Mouse (Mus musculus) cerebellum, adult (tissue): ENCODE measurements around the gene Minpp1.
A peak's percentile ranks its signal among the peaks of the same experiment; 100 is the strongest.

Experiments used
- ATAC-seq: cut with Nextera tagmentation; 2 replicates; pipeline ENCODE4 v1.9.2; 2017; ENCODE audit warnings: mild to moderate bottlenecking, moderate library complexity, mixed read lengths; ENCODE audit not compliant: insufficient number of reproducible peaks, low FRiP score, low TSS enrichment

The Minpp1 gene

DNA sequence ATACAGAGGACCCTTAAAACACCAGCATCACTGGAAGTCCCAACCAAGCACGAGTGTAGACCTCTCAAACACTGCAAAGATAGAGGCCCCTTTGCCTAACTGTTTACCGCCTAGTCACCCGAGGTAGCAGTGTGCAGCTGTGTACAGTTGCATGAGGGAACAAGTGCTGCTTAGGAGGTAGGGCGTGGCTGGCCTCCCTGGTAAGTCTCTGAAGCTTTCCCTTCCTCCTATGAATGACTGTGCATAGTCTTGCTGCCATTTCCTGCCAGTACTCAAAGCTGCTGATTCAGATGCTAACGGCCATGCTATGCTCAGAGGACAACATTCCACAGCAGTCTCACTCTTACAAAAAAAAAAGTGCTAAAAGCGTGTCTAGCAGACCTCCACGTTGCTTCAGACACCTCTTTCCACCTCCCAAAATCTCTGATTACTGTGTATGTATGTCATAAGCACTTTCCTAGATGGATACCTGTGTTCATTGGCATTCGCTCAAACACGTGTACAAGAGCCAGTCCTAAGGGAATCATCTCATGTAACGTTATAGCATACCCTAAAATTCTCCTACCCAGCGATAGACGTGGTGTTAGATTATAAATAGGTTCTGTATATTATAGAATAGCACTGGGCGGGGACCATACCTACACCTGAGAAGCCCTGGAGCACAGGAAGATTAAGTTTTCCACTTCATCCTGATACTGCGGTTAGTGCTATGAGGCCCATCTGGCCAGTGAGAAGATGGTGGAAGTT lies 38.4 kb downstream of the Minpp1 start:
- no peak for ATAC-seq

DNA sequence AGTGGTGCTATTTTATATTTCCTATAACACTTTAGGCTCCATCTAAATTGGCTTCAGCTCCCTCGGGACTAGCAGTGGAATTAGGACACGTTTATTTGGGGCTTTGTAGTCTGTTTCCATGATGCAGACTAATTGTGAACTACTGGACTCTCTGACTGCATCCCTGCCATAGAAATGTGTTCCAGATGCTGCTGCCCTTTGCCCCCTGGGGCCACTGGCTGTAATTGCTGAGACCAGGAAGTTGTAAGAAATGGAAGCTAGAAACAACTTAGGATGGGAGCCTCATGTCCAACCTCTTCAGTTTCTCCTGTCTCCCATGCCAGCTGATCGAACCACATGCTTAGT lies 38.9 kb downstream of the Minpp1 start:
- ATAC-seq, result no peak

DNA sequence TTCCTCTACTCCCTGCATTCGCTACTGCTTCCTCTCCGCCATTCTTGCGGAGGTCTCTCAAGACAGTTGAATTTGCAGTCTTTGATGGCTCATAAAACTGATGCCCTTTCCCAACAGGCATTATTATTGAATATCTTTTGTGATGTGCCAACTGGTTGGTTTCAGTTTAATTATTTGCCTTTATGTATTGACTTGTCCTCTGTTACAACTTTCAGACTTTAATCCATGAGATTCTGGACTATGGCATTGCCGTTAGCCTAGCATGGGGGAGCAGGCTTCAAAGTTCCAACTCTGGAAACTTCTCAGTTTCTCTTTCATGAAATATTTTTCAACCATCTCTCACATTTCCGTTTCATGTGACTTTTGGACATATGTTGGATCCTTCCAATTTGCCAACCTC lies 41.6 kb downstream of the Minpp1 start:
- no peak for ATAC-seq

DNA sequence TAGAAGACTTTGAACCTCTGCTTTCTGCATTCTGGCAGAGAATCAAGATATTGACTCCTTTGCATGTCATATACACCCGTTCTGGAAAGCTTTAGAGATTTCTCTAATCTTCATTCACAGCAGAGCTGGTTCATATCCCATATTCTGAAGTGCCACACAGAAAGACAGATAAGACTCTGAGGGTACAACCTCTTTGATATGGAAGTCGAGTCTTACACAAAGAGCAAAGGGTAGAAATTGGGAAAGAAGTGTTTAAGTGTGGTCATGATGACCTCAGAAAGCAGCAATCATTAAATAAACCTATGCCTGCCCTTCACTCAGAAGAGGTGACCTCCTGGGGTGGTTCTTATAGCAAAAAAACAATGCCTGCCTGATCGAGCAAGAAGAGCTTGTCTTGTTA lies 43.2 kb downstream of the Minpp1 start:
- no peak for ATAC-seq

DNA sequence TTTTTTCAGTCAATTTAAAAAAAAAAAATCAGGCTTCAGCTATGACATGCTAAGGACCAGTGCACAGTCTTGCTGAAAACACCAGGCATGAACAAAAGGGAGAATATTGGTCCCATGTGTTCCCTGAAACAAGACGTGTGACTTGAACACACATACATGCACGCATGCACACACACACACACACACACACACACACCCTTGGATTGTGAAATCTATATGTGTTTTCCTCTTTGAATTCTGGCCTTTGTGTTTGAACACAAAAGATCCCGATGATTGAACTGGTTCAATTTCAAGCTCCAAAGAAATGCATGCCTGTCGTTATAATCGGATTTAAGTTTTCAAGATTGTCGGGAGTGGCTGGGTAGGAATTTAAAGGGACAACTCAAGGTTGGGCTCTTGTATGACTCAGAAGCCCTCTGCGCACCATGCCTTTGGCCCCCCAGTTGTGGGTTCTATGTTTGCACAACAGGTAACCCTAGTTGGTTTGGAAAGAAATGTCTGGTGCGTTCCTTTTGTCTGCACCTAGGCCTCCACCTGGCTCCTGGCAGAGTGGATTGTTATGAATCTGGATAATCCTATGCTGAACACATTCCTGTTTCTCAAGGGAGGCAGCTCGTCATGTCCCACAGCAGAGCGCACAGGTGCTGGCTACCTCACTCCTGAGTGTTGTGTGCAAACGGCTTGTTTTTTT lies 43.8 kb downstream of the Minpp1 start:
- no peak for ATAC-seq

DNA sequence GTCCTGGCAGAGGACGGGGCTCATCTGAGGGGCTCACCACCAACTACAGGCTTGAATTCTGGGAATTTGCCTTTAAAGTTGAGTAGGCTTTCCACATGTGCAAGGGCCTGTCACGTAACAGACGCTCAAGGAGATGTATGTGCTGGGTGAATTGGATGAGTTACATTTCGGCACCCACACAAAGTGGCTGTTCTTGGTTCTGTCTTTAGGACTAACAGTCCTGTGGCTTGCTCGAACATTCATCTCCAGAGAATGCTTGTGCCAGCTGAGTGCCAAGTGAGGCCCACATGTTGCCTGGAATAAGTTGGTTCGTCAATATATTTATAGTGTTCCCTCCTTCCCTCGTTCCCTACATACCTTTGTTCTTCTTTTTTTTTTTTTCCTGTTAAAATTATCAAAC lies 44.7 kb downstream of the Minpp1 start:
- no peak for ATAC-seq

DNA sequence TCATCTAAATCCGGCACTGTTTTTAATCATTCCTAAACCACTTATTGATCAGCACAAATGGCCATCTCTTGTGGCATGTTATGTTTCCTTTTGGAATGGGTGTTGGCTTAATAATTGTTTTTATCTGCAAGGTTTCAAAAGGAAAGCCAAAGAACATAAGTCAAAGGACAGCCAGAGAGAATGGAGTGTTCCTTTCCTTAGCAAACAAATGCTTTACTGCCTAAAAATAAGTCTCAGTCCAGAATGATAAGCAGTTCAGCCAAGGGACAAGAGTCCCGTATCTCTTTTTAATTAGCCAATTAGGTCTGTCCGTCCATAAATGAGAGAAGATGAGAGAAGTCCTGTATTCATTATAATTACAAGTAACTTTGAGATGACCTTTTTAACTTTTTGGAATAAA lies 46.8 kb downstream of the Minpp1 start:
- ATAC-seq, result no peak

DNA sequence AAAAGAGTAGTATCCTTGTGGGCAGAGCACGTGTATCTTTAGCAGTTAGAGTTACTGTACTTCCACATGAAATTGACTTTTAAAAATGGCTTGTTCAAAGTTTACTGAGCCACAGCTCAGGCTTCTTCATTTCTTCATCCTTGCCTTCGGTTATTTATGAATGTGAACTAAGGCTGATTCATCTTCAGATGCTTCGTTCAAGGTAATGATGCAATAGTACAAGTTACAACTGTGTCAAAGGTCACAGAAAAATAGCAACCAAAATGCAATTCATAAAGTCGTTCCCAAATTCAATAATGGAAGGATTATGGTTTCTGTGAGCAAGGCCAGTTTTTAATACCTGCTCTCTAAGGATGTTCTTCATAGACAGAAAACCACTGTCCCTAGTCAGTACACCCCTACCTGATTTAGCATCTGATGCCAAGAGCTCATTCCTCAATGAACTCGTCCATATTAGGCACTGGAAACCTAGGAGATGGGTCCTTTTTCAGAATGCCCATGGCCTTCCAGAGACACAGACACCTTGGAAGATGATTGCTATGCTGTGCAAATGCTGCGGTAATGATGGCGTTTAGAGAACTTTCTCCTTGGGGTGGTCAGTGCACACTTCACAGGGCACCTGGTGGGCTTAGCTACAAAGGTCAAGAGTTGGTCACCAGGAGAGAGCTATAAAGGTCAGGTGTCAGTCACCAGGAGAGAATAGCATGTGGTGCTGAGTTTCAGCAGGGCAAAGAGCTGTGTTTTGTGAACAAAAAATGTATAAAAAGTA lies 47.4 kb downstream of the Minpp1 start:
- no peak for ATAC-seq

DNA sequence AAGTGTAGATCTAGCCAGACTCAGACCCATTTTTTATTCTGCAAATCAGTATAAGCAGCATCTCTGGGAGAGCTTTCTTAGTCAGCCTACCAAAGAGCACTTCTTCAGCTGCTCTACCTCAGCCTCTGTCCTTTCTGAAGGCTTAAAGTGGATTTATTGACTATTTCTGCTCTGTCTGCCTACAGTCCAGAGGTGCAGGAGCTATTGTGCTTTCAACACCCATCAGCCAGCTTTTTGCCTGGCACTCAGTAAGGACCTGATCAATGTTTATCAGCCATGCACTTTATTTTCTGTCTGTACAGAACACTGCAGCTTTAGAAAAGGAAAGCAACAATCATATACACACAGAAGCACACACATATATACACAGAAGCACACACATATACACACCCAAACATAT lies 49.3 kb downstream of the Minpp1 start:
- ATAC-seq, result no peak

DNA sequence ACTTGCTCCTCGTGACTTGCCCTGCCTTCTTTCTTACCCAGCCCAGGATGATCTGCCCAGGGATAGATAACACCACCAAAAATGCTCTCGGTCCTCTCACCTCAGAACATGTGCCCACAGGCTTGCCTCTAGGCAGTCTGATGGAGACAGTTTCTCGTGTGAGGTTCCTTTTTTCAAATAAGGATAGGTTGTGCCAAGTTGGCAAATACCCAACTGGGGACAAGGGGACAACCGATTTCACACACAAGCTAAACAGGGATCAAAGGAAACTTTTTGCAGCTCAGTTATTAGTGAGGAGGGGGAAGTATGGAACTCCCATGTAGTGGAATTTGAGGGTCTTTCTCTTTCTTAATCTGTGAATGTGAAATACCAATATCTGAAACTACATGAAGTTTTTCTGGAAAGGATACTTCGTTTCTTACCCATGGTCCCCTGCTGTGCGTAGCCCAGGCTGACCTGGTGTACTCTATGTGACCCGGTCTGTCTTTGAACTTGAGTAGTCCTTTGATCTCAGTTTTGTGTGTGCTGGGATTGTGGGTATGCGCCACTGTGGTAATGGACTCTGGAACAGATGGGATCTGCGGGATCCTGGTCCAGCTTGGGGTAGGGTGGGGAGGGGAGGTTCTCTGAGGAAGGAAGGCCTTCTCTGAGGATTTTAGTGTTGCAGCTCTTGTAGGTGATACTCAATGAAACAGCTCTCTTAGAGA lies 57.4 kb downstream of the Minpp1 start:
- ATAC-seq, result no peak

DNA sequence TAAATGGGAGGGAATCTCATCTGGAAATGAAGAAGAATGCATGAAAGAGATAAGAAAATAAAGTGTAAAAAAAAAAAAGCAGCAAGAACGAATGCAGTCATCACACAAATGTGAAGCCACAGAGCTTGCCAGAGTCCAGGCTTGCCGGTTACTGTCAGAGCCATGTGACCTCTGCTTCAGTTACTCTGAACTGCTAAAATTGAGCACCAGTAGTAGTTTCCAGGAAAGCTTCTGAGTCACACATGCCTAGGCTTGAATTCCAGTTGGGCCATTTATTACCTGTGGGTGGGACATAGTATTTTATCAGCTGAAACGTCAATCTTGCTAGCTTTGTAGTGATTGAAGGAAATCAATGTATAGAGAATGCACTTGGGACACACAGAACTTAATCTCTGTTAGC lies 61.8 kb downstream of the Minpp1 start:
- no peak for ATAC-seq

DNA sequence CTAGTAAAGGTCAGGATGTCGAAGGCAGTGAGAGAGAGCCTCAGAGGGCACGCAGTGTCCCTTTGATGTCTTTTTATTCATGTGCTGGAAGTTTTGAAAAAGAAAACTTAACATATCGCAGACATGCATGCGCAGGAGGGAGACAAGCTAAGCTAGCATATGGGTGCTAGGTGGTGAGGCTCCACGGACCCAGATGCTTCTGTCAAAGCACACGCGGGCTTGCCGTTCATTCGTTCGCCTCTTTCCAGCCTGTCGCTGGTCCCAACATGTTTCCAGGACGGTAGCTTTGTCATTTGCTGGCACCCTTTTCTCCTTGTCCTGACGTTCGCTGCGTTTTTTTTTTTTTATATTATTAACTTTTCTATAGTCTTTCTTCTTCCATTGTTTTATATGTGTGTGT lies 62.6 kb downstream of the Minpp1 start:
- ATAC-seq, result no peak

DNA sequence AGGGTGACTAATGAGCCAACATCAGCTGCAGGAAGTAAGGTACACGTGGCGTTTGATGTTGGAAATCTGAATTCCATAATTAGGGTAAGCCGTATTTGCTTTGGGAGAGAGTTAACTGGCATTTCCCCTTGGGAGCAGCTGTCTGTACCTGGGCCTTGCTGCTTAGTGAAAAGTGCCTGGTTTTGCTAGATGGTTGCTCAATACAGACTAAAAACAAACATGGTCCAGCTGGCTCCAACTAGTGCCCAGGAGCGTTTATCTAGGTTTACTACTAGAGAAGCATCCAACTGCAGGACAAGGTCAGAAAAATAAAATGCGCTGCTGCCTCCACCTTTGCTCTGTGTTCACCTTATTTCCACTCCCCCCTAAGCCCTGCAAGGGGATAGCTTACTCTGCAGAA lies 64.9 kb downstream of the Minpp1 start:
- no peak for ATAC-seq

DNA sequence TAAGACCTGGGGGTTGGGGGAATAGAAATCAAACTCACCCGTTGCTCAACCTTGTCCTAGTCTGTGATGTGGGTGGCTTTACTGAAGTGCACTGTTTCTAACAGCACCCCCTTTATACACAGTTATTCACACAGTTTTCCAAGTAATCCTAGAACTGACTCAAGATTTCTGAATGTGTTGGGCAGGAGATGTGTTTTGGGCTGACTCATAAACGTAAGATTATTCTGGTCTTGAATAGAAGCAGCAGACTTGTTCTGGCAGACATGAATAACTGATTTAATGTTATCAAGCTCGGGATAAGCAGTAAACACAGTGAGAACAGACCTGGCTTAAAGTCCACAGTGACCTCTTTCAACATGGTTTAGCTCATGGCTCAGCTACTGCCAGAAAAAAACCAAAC lies 65.9 kb downstream of the Minpp1 start:
- ATAC-seq, result no peak

DNA sequence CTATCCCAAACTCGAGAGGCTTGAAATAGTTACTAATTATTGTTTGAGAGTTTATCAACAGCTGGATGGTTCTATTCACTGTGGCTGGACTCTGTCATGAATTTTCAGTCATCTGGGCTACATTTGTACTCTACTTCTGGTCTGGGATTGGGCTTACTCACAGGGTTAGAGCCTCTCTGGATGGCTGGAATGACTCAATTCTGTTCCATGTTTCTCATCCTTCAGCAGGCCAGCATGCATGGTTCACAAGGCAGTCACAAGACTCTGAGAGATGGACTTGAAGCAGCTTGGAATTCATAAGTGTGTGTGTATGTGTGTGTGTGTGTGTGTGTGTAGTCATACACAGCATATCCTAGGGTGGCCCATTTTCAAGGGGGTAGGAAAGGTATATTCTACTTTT lies 66.5 kb downstream of the Minpp1 start:
- ATAC-seq, result no peak

DNA sequence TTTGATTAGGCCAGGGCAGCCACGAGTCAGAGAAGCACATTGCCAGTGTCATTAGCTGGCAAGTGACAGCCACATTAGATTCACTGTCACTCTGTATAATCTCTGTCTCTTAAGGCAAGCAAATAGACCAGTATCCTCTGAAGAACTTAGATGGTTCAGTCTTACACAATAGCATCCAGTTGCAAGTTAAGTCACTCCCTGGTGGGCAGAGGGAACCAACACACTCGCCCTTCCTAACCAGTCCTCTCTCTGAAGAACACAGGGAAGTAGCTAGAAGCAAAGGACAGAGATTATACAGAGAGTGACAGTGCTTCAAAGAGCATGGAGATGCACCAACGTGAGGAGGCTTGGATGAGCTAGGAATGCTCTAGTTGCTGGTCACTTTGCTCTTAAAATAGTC lies 67.7 kb downstream of the Minpp1 start:
- ATAC-seq, result no peak

DNA sequence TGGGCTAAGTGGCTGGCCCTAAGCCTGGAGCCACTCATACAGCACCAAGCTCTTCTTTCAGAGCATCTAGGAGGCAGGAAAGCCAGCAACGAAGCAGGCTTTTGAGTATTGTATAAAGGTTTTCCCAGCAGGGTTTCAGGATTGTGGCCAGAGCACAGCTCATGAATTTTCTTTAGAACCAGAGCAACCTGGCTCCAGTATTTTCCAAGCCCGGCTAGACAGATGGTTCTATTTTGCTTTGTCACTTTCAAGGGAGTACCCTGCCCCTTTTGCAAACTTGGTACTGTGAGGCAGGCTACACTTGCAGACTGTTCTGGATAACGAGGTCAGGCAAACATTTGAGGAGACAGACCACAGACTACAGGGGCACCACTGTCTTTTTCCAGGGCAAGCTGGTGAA lies 69.7 kb downstream of the Minpp1 start:
- 0 out of 2 replicates have a peak, but pooled peaks have one; percentile 10 for ATAC-seq
